Mouse (Mus musculus): ENCODE results near the gene Mpc2. TPM values are rescaled to one million over a fixed set of nuclear protein-coding genes. Genes with fewer than 3 reads are reported as not detected.

Mpc2 gene
- 311 and 319 TPM in 2 replicates for polyA plus RNA-seq (2014; fragmentation: Nextera tagmentation; extraction: Ambion mirVana)

DNA sequence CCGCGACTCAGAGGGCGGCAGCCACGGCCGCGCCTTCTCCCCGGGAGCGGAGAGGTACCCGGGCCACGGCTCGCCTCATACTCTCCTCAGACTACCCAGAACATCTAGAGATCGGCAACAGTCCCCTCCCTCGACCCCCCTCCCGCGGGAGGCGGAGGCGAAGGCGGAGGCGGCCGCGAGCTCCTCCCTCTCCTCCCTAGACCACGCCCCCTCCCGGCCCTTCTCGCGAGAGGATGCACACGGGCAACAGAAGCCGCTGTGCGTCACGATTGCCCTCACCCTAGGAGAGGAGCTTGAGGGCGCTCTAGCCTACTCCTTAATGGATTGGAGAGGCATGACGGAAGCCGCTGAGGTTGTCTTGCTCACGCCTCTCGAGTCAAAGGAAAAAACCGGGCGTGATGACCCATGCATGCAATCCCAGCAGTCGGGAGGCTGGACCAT, at the start of gene Mpc2, which contains the start of gene Dcaf6:
TSS of gene Mpc2 (plus strand) at position 278 of the 441 bp plus-strand sequence.
TSS of gene Dcaf6 (minus strand) at position 116 of the 441 bp plus-strand sequence.
- no peaks in the 10 kb centered on the region for H3K9me3 ChIP-seq (ENCODE audit: control insufficient read depth, low read length)
- no peaks in the 10 kb centered on the region for H3K36me3 ChIP-seq (ENCODE audit: control insufficient read depth, insufficient read depth, low read length)
- peak within 1 kb of the TSS; percentile 94 to 97 for H3K4me3 ChIP-seq (ENCODE audit: control insufficient read depth in 1 of 2, insufficient read depth in 1 of 2, low read depth in 1 of 2, low read length in 2 of 2)
- H3K27me3 ChIP-seq (ENCODE audit: control insufficient read depth, insufficient read depth, low read length): no peaks in the 10 kb centered on the region
- peak within 1 kb of the TSS; percentile 80 for H3K4me2 ChIP-seq (ENCODE audit: low read length)
- WGBS: under 1% methylated on average over 34 of the region's 37 CpGs
- peak; percentile 89 for ATAC-seq (ENCODE audit: insufficient number of reproducible peaks, insufficient read depth, low FRiP score, low read depth)
- peak within 1 kb of the TSS; percentile 90 for H3K9ac ChIP-seq (ENCODE audit: low read length)
- H3K27ac ChIP-seq (replicated peaks in 1 of 2; ENCODE audit: control insufficient read depth in 1 of 2, insufficient read depth in 1 of 2, low read depth in 2 of 2, low read length in 2 of 2): peak within 1 kb of the TSS; percentile 99
- peaks cover 2 to 5% of the 10 kb centered on the region in 2 experiments; a peak in 3 of 4 replicates for H3K4me1 ChIP-seq (ENCODE audit: control insufficient read depth in 2 of 2, insufficient read depth in 2 of 2, low read length in 2 of 2)

DNA sequence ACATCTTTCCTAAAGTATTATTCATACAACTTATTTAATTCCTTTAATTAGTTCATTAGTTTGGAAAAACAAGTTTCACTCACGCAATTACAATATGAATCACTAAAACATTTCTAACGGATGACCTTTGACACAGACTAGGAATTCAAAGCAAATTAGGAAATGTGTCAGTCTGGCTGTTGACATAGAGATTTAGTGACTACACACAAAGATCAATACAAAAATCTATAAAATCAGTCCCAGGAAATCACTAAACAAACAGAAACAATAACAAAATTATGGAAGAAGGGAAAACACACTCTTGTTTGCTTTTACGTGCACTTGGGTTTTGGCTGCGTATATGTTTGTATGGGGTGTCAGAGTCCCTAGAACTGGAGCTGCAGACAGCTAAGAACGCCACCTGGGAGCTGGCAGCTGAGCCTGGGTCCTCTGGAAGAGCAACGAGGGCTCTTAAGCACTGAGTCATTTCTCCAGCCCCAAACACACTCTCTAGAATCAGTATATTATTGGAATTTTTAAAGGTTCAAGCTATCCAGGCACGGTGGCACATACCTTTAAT, 39.0 kb upstream of the Mpc2 start:
- Histone ChIP-seq H3K9me3 (ENCODE audit: control insufficient read depth, low read length) (no peaks in the 10 kb centered on the region), H3K36me3 (ENCODE audit: control insufficient read depth, insufficient read depth, low read length) (peaks cover 17% of the 10 kb centered on the region), H3K4me1 (ENCODE audit: control insufficient read depth in 2 of 2, insufficient read depth in 2 of 2, low read length in 2 of 2) (no peaks in the 10 kb centered on the region), H3K27ac (replicated peaks in 1 of 2; ENCODE audit: control insufficient read depth in 1 of 2, insufficient read depth in 1 of 2, low read depth in 2 of 2, low read length in 2 of 2) (no peak overlapping the region), H3K27me3 (ENCODE audit: control insufficient read depth, insufficient read depth, low read length) (no peaks in the 10 kb centered on the region), H3K4me3 (ENCODE audit: control insufficient read depth in 1 of 2, insufficient read depth in 1 of 2, low read depth in 1 of 2, low read length in 2 of 2) (no peak overlapping the region), H3K9ac (ENCODE audit: low read length) (no peak overlapping the region), H3K4me2 (ENCODE audit: low read length) (no peak overlapping the region)
- no peak for ATAC-seq (ENCODE audit: insufficient number of reproducible peaks, insufficient read depth, low FRiP score, low read depth)
- 76% methylated on average over 7 of the region's 7 CpGs for WGBS

DNA sequence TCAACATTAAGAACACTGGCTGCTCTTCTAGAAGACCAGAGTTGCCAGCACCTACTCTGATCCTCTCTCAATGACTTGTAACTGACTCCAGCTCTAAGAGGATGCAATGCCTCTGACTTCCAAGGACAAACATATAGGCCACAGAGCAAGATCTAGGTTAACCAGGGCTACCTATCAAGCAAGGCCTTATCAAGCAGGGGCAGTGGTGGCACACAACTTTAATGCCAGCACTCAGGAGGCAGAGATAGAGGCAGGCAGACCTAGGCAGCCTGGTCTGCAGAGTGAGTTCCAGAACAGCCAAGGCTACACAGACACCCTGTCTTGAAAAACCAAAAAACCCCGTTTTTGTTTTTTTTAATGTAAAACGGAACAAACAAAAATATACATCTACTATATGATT, 34.2 kb upstream of the Mpc2 start:
- Histone ChIP-seq H3K36me3 (ENCODE audit: control insufficient read depth, insufficient read depth, low read length) (peaks cover 13% of the 10 kb centered on the region), H3K4me1 (ENCODE audit: control insufficient read depth in 2 of 2, insufficient read depth in 2 of 2, low read length in 2 of 2) (no peaks in the 10 kb centered on the region), H3K4me3 (ENCODE audit: control insufficient read depth in 1 of 2, insufficient read depth in 1 of 2, low read depth in 1 of 2, low read length in 2 of 2) (no peak overlapping the region), H3K9me3 (ENCODE audit: control insufficient read depth, low read length) (no peaks in the 10 kb centered on the region), H3K9ac (ENCODE audit: low read length) (no peak overlapping the region), H3K27ac (replicated peaks in 1 of 2; ENCODE audit: control insufficient read depth in 1 of 2, insufficient read depth in 1 of 2, low read depth in 2 of 2, low read length in 2 of 2) (no peak overlapping the region), H3K4me2 (ENCODE audit: low read length) (no peak overlapping the region), H3K27me3 (ENCODE audit: control insufficient read depth, insufficient read depth, low read length) (no peaks in the 10 kb centered on the region)
- no peak for ATAC-seq (ENCODE audit: insufficient number of reproducible peaks, insufficient read depth, low FRiP score, low read depth)
- 86% methylated on average over 2 of the region's 2 CpGs for WGBS

DNA sequence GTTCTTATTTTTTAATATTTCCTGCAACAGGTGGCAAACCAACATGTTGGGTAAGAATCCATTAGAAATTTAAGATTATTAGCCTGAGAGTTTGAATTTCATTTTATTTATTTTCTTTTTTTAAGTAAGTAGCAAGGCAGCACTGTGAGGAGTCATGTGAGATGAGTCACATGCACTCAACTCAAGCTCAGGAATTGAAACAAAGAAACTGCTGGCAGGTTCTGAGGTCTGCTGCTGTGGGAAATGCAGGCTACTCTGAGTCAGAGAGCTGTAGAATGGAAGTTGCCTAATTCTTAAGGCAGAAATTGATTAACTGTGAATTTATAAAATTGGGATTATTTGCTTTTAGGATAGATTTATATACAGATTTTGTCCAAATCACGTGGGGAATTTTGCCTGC, 27.6 kb upstream of the Mpc2 start:
- 62% methylated on average over 1 of the region's 1 CpGs for WGBS

DNA sequence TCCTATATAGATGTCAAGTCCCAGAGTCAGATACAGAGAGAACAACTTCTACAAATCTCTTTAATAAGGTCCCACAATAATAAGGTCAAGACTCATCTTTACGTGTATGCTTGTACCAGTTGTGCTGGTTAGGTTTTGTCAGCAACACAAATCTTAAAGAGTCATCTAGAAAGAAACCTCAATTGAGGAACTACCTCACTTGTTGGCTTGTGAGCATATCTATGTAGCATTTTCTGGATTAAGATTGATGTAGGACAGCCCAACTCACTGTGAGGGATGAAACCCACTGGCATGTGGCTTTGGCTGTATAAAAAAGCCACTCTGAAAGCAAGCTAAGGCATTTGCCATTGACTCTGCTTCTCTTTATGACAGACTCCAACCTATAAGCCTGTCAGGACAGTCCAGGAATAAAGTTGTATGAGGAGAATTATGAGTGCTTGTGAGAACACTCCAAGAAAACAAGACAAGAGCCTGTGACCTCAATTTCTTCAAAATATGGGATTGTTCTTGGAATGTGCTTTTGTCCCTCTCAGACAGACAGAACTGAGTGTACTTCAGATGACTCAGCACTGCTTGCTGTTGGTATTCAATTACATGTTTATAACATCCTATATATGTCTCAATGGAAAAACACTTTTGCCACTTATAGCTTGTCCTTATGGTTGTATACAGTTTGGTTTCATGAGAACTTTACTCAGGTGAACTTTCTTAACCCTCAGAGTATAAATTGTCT, 22.0 kb upstream of the Mpc2 start:
- H3K27ac ChIP-seq (replicated peaks in 1 of 2; ENCODE audit: control insufficient read depth in 1 of 2, insufficient read depth in 1 of 2, low read depth in 2 of 2, low read length in 2 of 2): no peak overlapping the region
- no peak for ATAC-seq (ENCODE audit: insufficient number of reproducible peaks, insufficient read depth, low FRiP score, low read depth)
- no peaks in the 10 kb centered on the region for H3K27me3 ChIP-seq (ENCODE audit: control insufficient read depth, insufficient read depth, low read length)
- H3K4me2 ChIP-seq (ENCODE audit: low read length): no peak overlapping the region
- no peak overlapping the region for H3K4me3 ChIP-seq (ENCODE audit: control insufficient read depth in 1 of 2, insufficient read depth in 1 of 2, low read depth in 1 of 2, low read length in 2 of 2)
- no peaks in the 10 kb centered on the region for H3K36me3 ChIP-seq (ENCODE audit: control insufficient read depth, insufficient read depth, low read length)
- H3K4me1 ChIP-seq (ENCODE audit: control insufficient read depth in 2 of 2, insufficient read depth in 2 of 2, low read length in 2 of 2): peaks cover 0 to 3% of the 10 kb centered on the region in 2 experiments; a peak in 1 of 4 replicates
- 0 out of 2 replicates have a peak, but pooled peaks cover 3% of the 10 kb centered on the region for H3K9me3 ChIP-seq (ENCODE audit: control insufficient read depth, low read length)
- H3K9ac ChIP-seq (ENCODE audit: low read length): no peak overlapping the region
- WGBS: 92% methylated on average over 1 of the region's 1 CpGs

More for the DNA sequence above, 27.6 kb upstream of the Mpc2 start:
- Histone ChIP-seq H3K4me2 (ENCODE audit: low read length) (no peak overlapping the region), H3K4me1 (ENCODE audit: control insufficient read depth in 2 of 2, insufficient read depth in 2 of 2, low read length in 2 of 2) (no peaks in the 10 kb centered on the region), H3K36me3 (ENCODE audit: control insufficient read depth, insufficient read depth, low read length) (no peaks in the 10 kb centered on the region), H3K27me3 (ENCODE audit: control insufficient read depth, insufficient read depth, low read length) (no peaks in the 10 kb centered on the region), H3K9me3 (ENCODE audit: control insufficient read depth, low read length) (0 out of 2 replicates have a peak, but pooled peaks cover 3% of the 10 kb centered on the region), H3K4me3 (ENCODE audit: control insufficient read depth in 1 of 2, insufficient read depth in 1 of 2, low read depth in 1 of 2, low read length in 2 of 2) (no peak overlapping the region), H3K27ac (replicated peaks in 1 of 2; ENCODE audit: control insufficient read depth in 1 of 2, insufficient read depth in 1 of 2, low read depth in 2 of 2, low read length in 2 of 2) (no peak overlapping the region), H3K9ac (ENCODE audit: low read length) (no peak overlapping the region)
- ATAC-seq (ENCODE audit: insufficient number of reproducible peaks, insufficient read depth, low FRiP score, low read depth): no peak

DNA sequence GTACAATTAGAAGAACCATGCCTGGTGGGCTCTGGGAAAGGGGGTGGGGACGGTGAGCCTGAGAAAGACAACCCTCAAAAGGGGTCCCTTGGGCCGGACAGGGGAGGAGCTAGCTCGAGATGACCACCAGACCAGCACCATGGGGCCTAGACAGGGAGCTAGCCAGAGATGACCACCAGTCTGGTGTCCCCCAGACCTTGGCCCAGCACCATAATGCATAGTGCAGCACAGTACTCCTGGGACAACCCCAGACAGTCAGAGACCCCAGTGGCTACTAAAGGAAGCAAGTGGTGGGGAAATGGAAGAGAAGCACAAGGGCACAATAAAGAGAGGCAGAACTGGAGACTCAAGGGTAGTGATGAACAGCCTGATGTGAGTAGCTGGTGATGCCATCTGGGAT, 19.6 kb upstream of the Mpc2 start:
- Histone ChIP-seq H3K9ac (ENCODE audit: low read length) (no peak overlapping the region), H3K4me3 (ENCODE audit: control insufficient read depth in 1 of 2, insufficient read depth in 1 of 2, low read depth in 1 of 2, low read length in 2 of 2) (no peak overlapping the region), H3K9me3 (ENCODE audit: control insufficient read depth, low read length) (no peaks in the 10 kb centered on the region), H3K27me3 (ENCODE audit: control insufficient read depth, insufficient read depth, low read length) (no peaks in the 10 kb centered on the region), H3K27ac (replicated peaks in 1 of 2; ENCODE audit: control insufficient read depth in 1 of 2, insufficient read depth in 1 of 2, low read depth in 2 of 2, low read length in 2 of 2) (no peak overlapping the region), H3K4me2 (ENCODE audit: low read length) (no peak overlapping the region), H3K36me3 (ENCODE audit: control insufficient read depth, insufficient read depth, low read length) (no peaks in the 10 kb centered on the region), H3K4me1 (ENCODE audit: control insufficient read depth in 2 of 2, insufficient read depth in 2 of 2, low read length in 2 of 2) (peaks cover 0 to 3% of the 10 kb centered on the region in 2 experiments; a peak in 1 of 4 replicates)
- 77% methylated on average over 3 of the region's 3 CpGs for WGBS
- no peak for ATAC-seq (ENCODE audit: insufficient number of reproducible peaks, insufficient read depth, low FRiP score, low read depth)

DNA sequence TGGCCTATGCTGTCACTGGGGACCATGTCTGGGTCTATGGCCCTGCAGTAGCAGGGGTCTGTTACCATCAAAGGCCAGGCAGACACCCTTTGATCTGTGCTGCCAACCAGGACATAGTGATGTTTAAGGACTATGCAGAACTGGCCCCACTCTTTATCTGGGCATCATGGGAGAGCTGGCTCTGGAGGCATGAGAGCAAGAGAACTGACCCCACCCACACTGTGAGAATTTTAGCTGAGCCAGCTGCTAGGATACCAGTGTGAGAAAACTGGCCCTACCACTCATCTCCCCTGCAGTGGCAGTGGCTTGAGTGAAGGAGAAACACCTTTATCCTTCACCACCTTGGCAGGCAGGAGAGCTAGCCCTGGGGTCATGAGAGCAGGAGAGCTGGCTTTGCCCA, 19.2 kb upstream of the Mpc2 start:
- Histone ChIP-seq H3K4me3 (ENCODE audit: control insufficient read depth in 1 of 2, insufficient read depth in 1 of 2, low read depth in 1 of 2, low read length in 2 of 2) (no peak overlapping the region), H3K4me2 (ENCODE audit: low read length) (no peak overlapping the region), H3K9ac (ENCODE audit: low read length) (no peak overlapping the region), H3K27ac (replicated peaks in 1 of 2; ENCODE audit: control insufficient read depth in 1 of 2, insufficient read depth in 1 of 2, low read depth in 2 of 2, low read length in 2 of 2) (no peak overlapping the region), H3K27me3 (ENCODE audit: control insufficient read depth, insufficient read depth, low read length) (no peaks in the 10 kb centered on the region), H3K4me1 (ENCODE audit: control insufficient read depth in 2 of 2, insufficient read depth in 2 of 2, low read length in 2 of 2) (peaks cover 0 to 3% of the 10 kb centered on the region in 2 experiments; a peak in 1 of 4 replicates), H3K36me3 (ENCODE audit: control insufficient read depth, insufficient read depth, low read length) (no peaks in the 10 kb centered on the region), H3K9me3 (ENCODE audit: control insufficient read depth, low read length) (no peaks in the 10 kb centered on the region)
- ATAC-seq (ENCODE audit: insufficient number of reproducible peaks, insufficient read depth, low FRiP score, low read depth): no peak

Measured in heart, embryonic 14.5 days (tissue).